Comparison of ENCODE assay signal across 15 mouse cellular contexts in genomic region chr11:120052274-120052673, GRCm38 (mm10). TPM values are rescaled to one million over a fixed set of nuclear protein-coding genes. Genes with fewer than 3 reads are reported as not detected.
DNase-seq lines count a peak whose midpoint lies in the region; ATAC-seq and TF ChIP-seq lines count a peak whose summit lies in the region.
"Had no signal": no experiment of that assay in that cellular context is flagged by ENCODE, and none has a peak within 500 bp of the region (broad histone marks: within the 10 kb centered on the region; RNA-seq: fewer than 3 reads in every experiment).

No protein-coding gene starts in this region.

- no peak overlapping the region for H3K4me2 ChIP-seq in lung, embryonic 14.5 days
- H3K4me2 ChIP-seq in stomach, postnatal 0 days (replicated peaks; ENCODE audit: low read depth), result no peak overlapping the region
- H3K4me2 ChIP-seq: hindbrain, embryonic 14.5 days; limb, embryonic 12.5 days; lung, embryonic 15.5 days; midbrain, embryonic 12.5 days had no signal

- no peak overlapping the region for H3K9ac ChIP-seq in lung, embryonic 14.5 days
- no peak overlapping the region for H3K9ac ChIP-seq in stomach, postnatal 0 days (ENCODE audit: low read length)
- H3K9ac ChIP-seq: hindbrain, embryonic 14.5 days; limb, embryonic 12.5 days; lung, embryonic 15.5 days had no signal

- H3K4me3 ChIP-seq in lung, embryonic 14.5 days (ENCODE audit: low read depth, low read length), result no peak overlapping the region
- no peak overlapping the region for H3K4me3 ChIP-seq in lung, adult 2 months (replicated peaks; ENCODE audit: extremely low read depth, low read depth, low read length)
- no peak overlapping the region for H3K4me3 ChIP-seq in stomach, postnatal 0 days (ENCODE audit: low read depth, low read length)
- H3K4me3 ChIP-seq: limb, embryonic 12.5 days; lung, embryonic 15.5 days; midbrain, embryonic 12.5 days had no signal

- ATAC-seq in lung, embryonic 14.5 days (ENCODE audit: insufficient read depth), result no peak
- ATAC-seq in stomach, postnatal 0 days (ENCODE audit: low FRiP score, low TSS enrichment), result peak; percentile 14; the same call in 1 of the 2 replicates
- ATAC-seq: forebrain, embryonic 16.5 days had no signal

- TF ChIP-seq POLR2A in lung, adult 2 months (IDR thresholded peaks at IDR 0.05; ENCODE audit: borderline replicate concordance, extremely low read depth, low read depth, low read length), result no peak

- peak; percentile 33 to 56 for DNase-seq in heart, adult 9 months (ENCODE audit: low spot score in 2 of 2)
- no peak for DNase-seq in heart, postnatal 25 days (ENCODE audit: low spot score)
- DNase-seq in lung, embryonic 14.5 days, result peak; percentile 49
- DNase-seq in lung, adult 2 months, result no peak
- DNase-seq in heart, postnatal 4 days, result peak; percentile 52
- DNase-seq in stomach, postnatal 0 days (ENCODE audit: low spot score), result no peak
- no peak for DNase-seq in spleen, adult 12 weeks (ENCODE audit: low spot score)
- DNase-seq: cerebellum, adult 11 months; gastrocnemius, postnatal 25 days; right cerebral cortex, postnatal 25 days had no signal

- TF ChIP-seq EP300 in stomach, postnatal 0 days (optimal IDR thresholded peaks at IDR 0.05), result no peak

- no peaks in the 10 kb centered on the region for H3K9me3 ChIP-seq in lung, embryonic 14.5 days (ENCODE audit: low read depth, low read length)
- no peaks in the 10 kb centered on the region for H3K9me3 ChIP-seq in stomach, postnatal 0 days (ENCODE audit: control insufficient read depth, low read length)
- H3K9me3 ChIP-seq: limb, embryonic 12.5 days; lung, embryonic 15.5 days; midbrain, embryonic 12.5 days had no signal

- no peak for TF ChIP-seq CTCF in lung, embryonic 14.5 days (IDR thresholded peaks at IDR 0.05; ENCODE audit: low read depth)
- TF ChIP-seq CTCF in lung, adult 2 months (IDR thresholded peaks at IDR 0.05; ENCODE audit: insufficient read depth, low read length), result no peak
- TF ChIP-seq CTCF in stomach, postnatal 0 days (IDR thresholded peaks at IDR 0.05; ENCODE audit: low read depth), result no peak

- no peaks in the 10 kb centered on the region for H3K36me3 ChIP-seq in lung, embryonic 14.5 days (ENCODE audit: insufficient read depth)
- no peaks in the 10 kb centered on the region for H3K36me3 ChIP-seq in stomach, postnatal 0 days (ENCODE audit: control insufficient read depth, insufficient read depth, low read length)
- H3K36me3 ChIP-seq: limb, embryonic 12.5 days; lung, embryonic 15.5 days; midbrain, embryonic 12.5 days had no signal

- H3K27me3 ChIP-seq in lung, embryonic 14.5 days (ENCODE audit: insufficient read depth, low read length), result peaks cover 19% of the 10 kb centered on the region
- no peaks in the 10 kb centered on the region for H3K27me3 ChIP-seq in stomach, postnatal 0 days (ENCODE audit: control insufficient read depth, insufficient read depth, low read length)

- H3K4me1 ChIP-seq in lung, embryonic 14.5 days (ENCODE audit: insufficient read depth), result no peaks in the 10 kb centered on the region
- peaks cover 3% of the 10 kb centered on the region; the same call in 1 of the 2 replicates for H3K4me1 ChIP-seq in lung, adult 2 months (ENCODE audit: control insufficient read depth, insufficient read depth, low read length)
- peaks cover 3% of the 10 kb centered on the region; the same call in 1 of the 2 replicates for H3K4me1 ChIP-seq in stomach, postnatal 0 days (replicated peaks; ENCODE audit: control insufficient read depth, insufficient read depth)

- intact Hi-C loops in heart, postnatal 25 days (cut with DNase I), result no loop called here

- 53% methylated on average over 9 of the region's 9 CpGs for WGBS in lung, embryonic 14.5 days
- 48% methylated on average over 9 of the region's 9 CpGs for WGBS in lung, adult 2 months
- WGBS in stomach, postnatal 0 days, result 49% methylated on average over 9 of the region's 9 CpGs

- no peak overlapping the region for H3K27ac ChIP-seq in lung, embryonic 14.5 days (ENCODE audit: low read depth)
- no peak overlapping the region for H3K27ac ChIP-seq in stomach, postnatal 0 days (replicated peaks)
- H3K27ac ChIP-seq: hindbrain, embryonic 14.5 days; limb, embryonic 12.5 days; lung, embryonic 15.5 days had no signal

RNA-seq across cellular contexts. Expression of gene Aatk, which starts 5.3 kb away (rescaled TPM):
- total RNA-seq in heart, postnatal 25 days (2021), result 1 to 10 TPM; 4.3 to 4.7 TPM
- 2.2 and 2.3 TPM in 2 replicates for polyA plus RNA-seq in lung, embryonic 14.5 days (2014; fragmentation: Nextera tagmentation; extraction: Ambion mirVana)
- polyA plus RNA-seq in lung, adult 2 months (2012; rRNA removed), result 28.9 and 38.7 TPM in 2 replicates
- total RNA-seq in heart, postnatal 4 days (2021), result 1 to 10 TPM; 3.7 to 4.2 TPM
- 1.6 and 2.1 TPM in 2 replicates for polyA plus RNA-seq in stomach, postnatal 0 days (2015; fragmentation: Nextera tagmentation; extraction: Ambion mirVana)

RNA-seq across cellular contexts. Expression of gene Cep131, which starts 34.4 kb away (rescaled TPM):
- 1 to 10 TPM; 9.3 to 9.7 TPM for total RNA-seq in heart, postnatal 25 days (2021)
- 22.1 and 27.3 TPM in 2 replicates for polyA plus RNA-seq in lung, embryonic 14.5 days (2014; fragmentation: Nextera tagmentation; extraction: Ambion mirVana)
- polyA plus RNA-seq in lung, adult 2 months (2012; rRNA removed), result 8.5 and 9.2 TPM in 2 replicates
- total RNA-seq in heart, postnatal 4 days (2021), result 10 to 100 TPM; 11.6 to 12.6 TPM
- polyA plus RNA-seq in stomach, postnatal 0 days (2015; fragmentation: Nextera tagmentation; extraction: Ambion mirVana), result 5.8 and 6.3 TPM in 2 replicates

RNA-seq across cellular contexts. Expression of gene Tepsin, which starts 46.3 kb away (rescaled TPM):
- 1 to 10 TPM; 7.4 to 8.2 TPM for total RNA-seq in heart, postnatal 25 days (2021)
- 13.4 and 17.1 TPM in 2 replicates for polyA plus RNA-seq in lung, embryonic 14.5 days (2014; fragmentation: Nextera tagmentation; extraction: Ambion mirVana)
- 29.7 and 32.3 TPM in 2 replicates for polyA plus RNA-seq in lung, adult 2 months (2012; rRNA removed)
- 1 to 10 TPM; 8.7 to 9.7 TPM for total RNA-seq in heart, postnatal 4 days (2021)
- 8.3 and 11.5 TPM in 2 replicates for polyA plus RNA-seq in stomach, postnatal 0 days (2015; fragmentation: Nextera tagmentation; extraction: Ambion mirVana)

RNA-seq across cellular contexts. Expression of gene Ndufaf8, which starts 46.5 kb away (rescaled TPM):
- 10 to 100 TPM; 67.1 to 69.7 TPM for total RNA-seq in heart, postnatal 25 days (2021)
- polyA plus RNA-seq in lung, embryonic 14.5 days (2014; fragmentation: Nextera tagmentation; extraction: Ambion mirVana), result 76.7 and 88.6 TPM in 2 replicates
- 41.3 and 54.8 TPM in 2 replicates for polyA plus RNA-seq in lung, adult 2 months (2012; rRNA removed)
- total RNA-seq in heart, postnatal 4 days (2021), result 10 to 100 TPM; 51.6 to 63.0 TPM
- polyA plus RNA-seq in stomach, postnatal 0 days (2015; fragmentation: Nextera tagmentation; extraction: Ambion mirVana), result 84.8 and 84.9 TPM in 2 replicates

Comparison
In these comparisons a context has a peak if more than half of its experiments do, and no peak if none do; other contexts are left out.
1. DNase-seq: peak in heart, adult 9 months (2 of 2), lung, embryonic 14.5 days (single experiment) and heart, postnatal 4 days (single experiment); none in heart, postnatal 25 days (single experiment), lung, adult 2 months (single experiment), stomach, postnatal 0 days (single experiment) and spleen, adult 12 weeks (single experiment).